Mouse (Mus musculus) limb, embryonic 11.5 days (tissue): ENCODE measurements around the gene Htr2b. TPM values are rescaled to one million over a fixed set of nuclear protein-coding genes. Genes with fewer than 3 reads are reported as not detected.

ENCODE experiments used
- ATAC-seq: fragments of 200-750 bp; cut with Nextera tagmentation; 2 replicates; pipeline ENCODE4 v1.8.0; 2017; ENCODE audit warnings: low read depth; ENCODE audit not compliant: insufficient number of reproducible peaks, low FRiP score, low TSS enrichment
- DNase-seq: peaks from one replicate; pipeline ENCODE4 v3.0.0-alpha.2; 2015; ENCODE audit warnings: low spot score
- H3K27ac ChIP-seq: fragments of 300-500 bp; sonication (generic); replicated peaks from 2 replicates; pipeline ENCODE4 v1.5.1; 2014; ENCODE audit warnings: low read depth, mild to moderate bottlenecking, low read length
- H3K27me3 ChIP-seq: fragments of 300-500 bp; sonication (generic); 2 replicates; pipeline ENCODE4 v1.6.1; 2014; ENCODE audit warnings: mild to moderate bottlenecking, low read length, mixed read lengths; ENCODE audit not compliant: control insufficient read depth, insufficient read depth
- H3K36me3 ChIP-seq: fragments of 300-500 bp; sonication (generic); 2 replicates; pipeline ENCODE4 v1.6.1; 2014; ENCODE audit warnings: mild to moderate bottlenecking, low read length, moderate library complexity, mixed read lengths; ENCODE audit not compliant: control insufficient read depth, insufficient read depth
- H3K4me1 ChIP-seq: fragments of 300-500 bp; sonication (generic); 2 replicates; pipeline ENCODE4 v1.6.1; 2014; ENCODE audit warnings: low read length, mixed read lengths; ENCODE audit not compliant: control insufficient read depth, insufficient read depth
- H3K4me2 ChIP-seq: fragments of 300-500 bp; sonication (generic); 2 replicates; pipeline ENCODE4 v1.6.1; 2014; ENCODE audit warnings: low read depth, mild to moderate bottlenecking, moderate library complexity; ENCODE audit not compliant: severe bottlenecking
- H3K4me3 ChIP-seq: fragments of 300-500 bp; sonication (generic); 2 replicates; pipeline ENCODE4 v1.5.1; 2014; ENCODE audit warnings: low read depth, low read length
- H3K9ac ChIP-seq: fragments of 300-500 bp; sonication (generic); 2 replicates; pipeline ENCODE4 v1.6.1; 2014; ENCODE audit warnings: mild to moderate bottlenecking, low read length
- H3K9me3 ChIP-seq: fragments of 300-500 bp; sonication (generic); 2 replicates; pipeline ENCODE4 v1.6.1; 2016; ENCODE audit warnings: low read length; ENCODE audit not compliant: control insufficient read depth
- WGBS: fragments of 180-500 bp; shearing (Covaris S2); extraction: QIAGEN DNeasy Blood & Tissue Kit; methylation state at CpG from one replicate; pipeline ENCODE4 v1.1.7; 2014; 5-methylcytosine and 5-hydroxymethylcytosine counted together
- polyA plus RNA-seq: library from polyadenylated mRNA; unstranded; fragments of >200 nt; fragmentation: Nextera tagmentation; extraction: Ambion mirVana; gene quantifications from 2 replicates; pipeline ENCODE4 v1.2.1, GENCODE M21; 2014

The Htr2b gene
- 0.44 and 0.60 TPM in 2 replicates for polyA plus RNA-seq

DNA sequence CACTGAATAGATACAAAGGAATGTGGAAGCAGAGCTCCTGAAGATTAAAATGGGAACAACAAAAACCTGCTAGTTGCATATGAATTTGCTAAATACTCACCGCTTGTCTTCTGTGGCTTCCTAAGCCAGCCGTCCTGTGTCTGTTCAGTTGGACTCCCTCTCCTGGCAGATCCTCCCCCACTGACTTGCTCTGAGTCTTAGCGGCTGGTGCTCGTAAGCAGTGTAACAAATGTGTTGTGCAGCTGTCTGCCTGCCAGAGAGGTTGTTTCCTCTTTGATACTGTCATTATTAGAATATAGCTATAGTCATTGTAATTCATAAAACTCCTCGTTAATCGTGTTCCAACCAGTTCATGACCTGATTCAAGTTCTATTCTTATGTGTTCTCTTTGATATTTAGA lies at the start of gene Htr2b:
TSS of gene Htr2b (minus strand) at position 192 of the 400 bp plus-strand sequence.
- Histone ChIP-seq H3K36me3 (no peaks in the 10 kb centered on the region), H3K27ac (no peak within 1 kb of the TSS), H3K4me3 (no peak within 1 kb of the TSS), H3K9me3 (no peaks in the 10 kb centered on the region), H3K27me3 (no peaks in the 10 kb centered on the region), H3K4me1 (no peaks in the 10 kb centered on the region), H3K9ac (no peak within 1 kb of the TSS), H3K4me2 (no peak within 1 kb of the TSS)
- 62% methylated on average over 6 of the region's 6 CpGs for WGBS
- ATAC-seq (no peak), DNase-seq (no peak)

GRCm38 (mm10) chr1:86161061-86161460 lies 49.3 kb upstream of the Htr2b start:
- WGBS: 95% methylated on average over 5 of the region's 5 CpGs
- Histone ChIP-seq H3K27me3 (no peaks in the 10 kb centered on the region), H3K36me3 (peaks cover 7% of the 10 kb centered on the region; the same call in 1 of the 2 replicates), H3K27ac (no peak overlapping the region), H3K4me3 (no peak overlapping the region), H3K4me1 (no peaks in the 10 kb centered on the region), H3K9me3 (no peaks in the 10 kb centered on the region), H3K9ac (no peak overlapping the region), H3K4me2 (no peak overlapping the region)
- DNase-seq (no peak), ATAC-seq (no peak)

GRCm38 (mm10) chr1:86160479-86160878 lies 48.7 kb upstream of the Htr2b start:
- Histone ChIP-seq H3K4me3 (no peak overlapping the region), H3K27me3 (no peaks in the 10 kb centered on the region), H3K4me2 (no peak overlapping the region), H3K27ac (no peak overlapping the region), H3K9me3 (no peaks in the 10 kb centered on the region), H3K36me3 (peaks cover 7% of the 10 kb centered on the region; the same call in 1 of the 2 replicates), H3K9ac (no peak overlapping the region), H3K4me1 (peaks cover under 1% of the 10 kb centered on the region)
- 95% methylated on average over 5 of the region's 5 CpGs for WGBS
- ATAC-seq (no peak), DNase-seq (no peak)

- peaks cover 7% of the 10 kb centered on the region; the same call in 1 of the 2 replicates for H3K36me3 ChIP-seq
Observed at GRCm38 (mm10) chr1:86160059-86160458, 48.3 kb upstream of the Htr2b start.

DNA sequence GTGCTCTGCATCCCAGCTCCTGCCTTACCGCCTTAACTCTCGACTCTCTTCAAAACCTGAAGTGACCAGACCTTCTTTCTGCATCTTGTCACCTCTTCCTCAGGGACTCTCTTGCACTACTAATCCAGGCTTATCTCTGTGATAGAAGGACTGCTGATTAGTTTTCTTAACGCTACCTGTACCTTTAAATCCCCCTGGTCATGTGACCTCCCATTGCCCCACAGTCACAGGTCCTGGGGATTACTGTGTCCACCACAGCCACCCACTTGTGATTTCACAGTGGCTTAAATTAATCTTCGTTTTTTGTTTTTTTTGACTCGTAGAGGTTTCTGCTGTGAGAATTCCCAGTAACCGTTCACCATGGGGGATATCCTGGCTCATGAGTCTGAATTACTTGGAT lies 44.8 kb upstream of the Htr2b start:
- ATAC-seq: no peak
- H3K36me3 ChIP-seq: peaks cover 7% of the 10 kb centered on the region; the same call in 1 of the 2 replicates
- no peak for DNase-seq
- no peak overlapping the region for H3K9ac ChIP-seq
- no peak overlapping the region for H3K4me2 ChIP-seq
- no peak overlapping the region for H3K4me3 ChIP-seq
- H3K9me3 ChIP-seq: no peaks in the 10 kb centered on the region
- 96% methylated on average over 6 of the region's 6 CpGs for WGBS
- no peak overlapping the region for H3K27ac ChIP-seq
- no peaks in the 10 kb centered on the region for H3K27me3 ChIP-seq
- peaks cover 6% of the 10 kb centered on the region for H3K4me1 ChIP-seq

More at GRCm38 (mm10) chr1:86160059-86160458, 48.3 kb upstream of the Htr2b start:
- no peaks in the 10 kb centered on the region for H3K9me3 ChIP-seq
- H3K27ac ChIP-seq: no peak overlapping the region
- ATAC-seq (no peak), DNase-seq (no peak)
- H3K27me3 ChIP-seq: no peaks in the 10 kb centered on the region
- H3K9ac ChIP-seq: no peak overlapping the region
- 92% methylated on average over 6 of the region's 6 CpGs for WGBS
- no peak overlapping the region for H3K4me2 ChIP-seq
- no peak overlapping the region for H3K4me3 ChIP-seq
- peaks cover 4% of the 10 kb centered on the region for H3K4me1 ChIP-seq

GRCm38 (mm10) chr1:86156075-86156474 lies 44.3 kb upstream of the Htr2b start:
- ATAC-seq (no peak), DNase-seq (no peak)
- Histone ChIP-seq H3K4me3 (no peak overlapping the region), H3K4me1 (peaks cover 6% of the 10 kb centered on the region), H3K36me3 (0 out of 2 replicates have a peak, but pooled peaks cover 3% of the 10 kb centered on the region), H3K27ac (no peak overlapping the region), H3K27me3 (no peaks in the 10 kb centered on the region), H3K4me2 (no peak overlapping the region), H3K9ac (no peak overlapping the region), H3K9me3 (no peaks in the 10 kb centered on the region)
- 88% methylated on average over 3 of the region's 3 CpGs for WGBS

GRCm38 (mm10) chr1:86154824-86155164 lies 43.0 kb upstream of the Htr2b start:
- Histone ChIP-seq H3K27me3 (no peaks in the 10 kb centered on the region), H3K36me3 (0 out of 2 replicates have a peak, but pooled peaks cover 2% of the 10 kb centered on the region), H3K4me3 (peak overlapping the region; percentile 78), H3K9ac (peak overlapping the region; percentile 67), H3K27ac (no peak overlapping the region), H3K4me1 (peaks cover 6% of the 10 kb centered on the region), H3K4me2 (peak overlapping the region; percentile 67), H3K9me3 (no peaks in the 10 kb centered on the region)
- under 1% methylated on average over 18 of the region's 18 CpGs for WGBS
- ATAC-seq (peak; percentile 40; the same call in 1 of the 2 replicates), DNase-seq (no peak)

DNA sequence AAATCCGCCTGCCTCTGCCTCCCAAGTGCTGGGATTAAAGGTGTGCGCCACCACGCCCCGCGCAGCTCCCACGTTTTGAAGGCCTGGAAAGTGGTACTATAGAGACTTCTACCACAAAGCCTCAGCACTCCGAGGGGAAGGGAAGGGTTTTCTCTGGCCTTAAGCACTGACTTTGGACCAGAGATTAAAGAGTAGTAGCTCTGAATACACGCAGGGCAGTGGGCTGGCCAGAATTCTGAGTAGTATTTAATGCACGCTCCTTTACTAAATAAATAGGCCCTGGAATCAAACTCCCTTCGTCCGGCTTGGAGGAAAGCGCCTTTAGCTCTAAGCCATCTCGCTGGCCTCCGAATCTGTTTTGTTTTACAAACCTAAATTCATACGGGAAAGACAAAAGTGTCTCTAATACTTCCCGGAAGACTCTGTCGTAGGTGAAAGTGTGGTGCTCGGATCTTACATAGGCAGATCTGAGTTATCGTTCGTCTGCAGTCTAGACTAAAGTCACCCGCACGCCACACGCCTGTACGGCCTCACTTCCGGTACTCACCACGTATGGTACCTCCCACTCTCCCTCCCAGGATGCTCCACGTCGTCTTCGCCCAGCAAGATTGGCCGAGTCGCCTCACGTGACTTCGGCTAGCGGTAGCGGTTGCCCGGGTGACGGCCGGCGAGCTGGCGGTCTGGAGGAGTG lies 42.5 kb upstream of the Htr2b start, which contains the start of gene Armc9:
TSS of gene Armc9 (plus strand) at position 648 of the 691 bp plus-strand sequence.
- peak; percentile 99 for ATAC-seq
- WGBS: 4% methylated on average over 40 of the region's 40 CpGs
- Histone ChIP-seq H3K4me2 (peak within 1 kb of the TSS; percentile 71), H3K4me3 (peak within 1 kb of the TSS; percentile 78), H3K27ac (peak within 1 kb of the TSS; percentile 76), H3K9ac (peak within 1 kb of the TSS; percentile 73), H3K27me3 (no peaks in the 10 kb centered on the region), H3K36me3 (0 out of 2 replicates have a peak, but pooled peaks cover 2% of the 10 kb centered on the region), H3K4me1 (peaks cover 6% of the 10 kb centered on the region), H3K9me3 (no peaks in the 10 kb centered on the region)
- peak; percentile 96 for DNase-seq
